Mouse (Mus musculus): ENCODE measurements around the gene Aph1c.

- TF ChIP-seq POLR2A (IDR thresholded peaks at IDR 0.05; ENCODE audit: insufficient read length, low read depth): no peak
- TF ChIP-seq MYOD1 (IDR thresholded peaks at IDR 0.05; ENCODE audit: control insufficient read depth in 1 of 3, insufficient read length in 2 of 3, low read depth in 2 of 3): peak; percentile 41 to 87 (median 82)
- TF ChIP-seq E2F4 (IDR thresholded peaks at IDR 0.05; ENCODE audit: insufficient read depth): no peak
- TF ChIP-seq USF1 (IDR thresholded peaks at IDR 0.05; ENCODE audit: low read depth): no peak
- peak in 2 of 3 experiments; percentile 24 to 51 for TF ChIP-seq MYOG (IDR thresholded peaks at IDR 0.05; ENCODE audit: control insufficient read depth in 1 of 3, insufficient read depth in 1 of 3, insufficient read length in 2 of 3, low read depth in 2 of 3)
- TF ChIP-seq POLR2AphosphoS2 (IDR thresholded peaks at IDR 0.05; ENCODE audit: insufficient read length, low read depth): no peak
Observed at GRCm38 (mm10) chr9:66855865-66856264, 21.3 kb upstream of the Aph1c start.
